Mouse (Mus musculus) heart, embryonic 12.5 days (tissue): ENCODE measurements around the gene Eif4g1. TPM values are rescaled to one million over a fixed set of nuclear protein-coding genes. Genes with fewer than 3 reads are reported as not detected.

Source experiments
- ATAC-seq: fragments of 200-750 bp; cut with Nextera tagmentation; 2 replicates; pipeline ENCODE4 v1.8.0; 2017; ENCODE audit warnings: moderate TSS enrichment, moderate library complexity; ENCODE audit not compliant: insufficient number of reproducible peaks, low FRiP score
- H3K27ac ChIP-seq: fragments of 300-500 bp; sonication (generic); 2 replicates; pipeline ENCODE4 v1.5.1; 2016; ENCODE audit warnings: mild to moderate bottlenecking, moderate library complexity; ENCODE audit not compliant: poor library complexity, severe bottlenecking
- H3K27me3 ChIP-seq: fragments of 300-500 bp; sonication (generic); replicated peaks from 2 replicates; pipeline ENCODE4 v1.6.1; 2016; ENCODE audit warnings: mild to moderate bottlenecking, moderate library complexity
- H3K36me3 ChIP-seq: fragments of 300-500 bp; sonication (generic); 2 replicates; pipeline ENCODE4 v1.6.1; 2016; ENCODE audit warnings: mild to moderate bottlenecking, moderate library complexity
- H3K4me1 ChIP-seq: fragments of 300-500 bp; sonication (generic); replicated peaks from 2 replicates; pipeline ENCODE4 v1.6.1; 2016; ENCODE audit warnings: mild to moderate bottlenecking
- H3K4me2 ChIP-seq: fragments of 300-500 bp; sonication (generic); 2 replicates; pipeline ENCODE4 v1.6.1; 2016; ENCODE audit warnings: mild to moderate bottlenecking, moderate library complexity
- H3K4me3 ChIP-seq: fragments of 300-500 bp; sonication (generic); 2 replicates; pipeline ENCODE4 v1.5.1; 2016; ENCODE audit warnings: mild to moderate bottlenecking
- H3K9ac ChIP-seq: fragments of 300-500 bp; sonication (generic); 2 replicates; pipeline ENCODE4 v1.6.1; 2016; ENCODE audit warnings: mild to moderate bottlenecking, moderate library complexity
- H3K9me3 ChIP-seq: fragments of 300-500 bp; sonication (generic); replicated peaks from 2 replicates; pipeline ENCODE4 v1.6.1; 2016; ENCODE audit warnings: mild to moderate bottlenecking, moderate library complexity
- WGBS: fragments of 180-500 bp; shearing (Covaris S2); methylation state at CpG from one replicate; pipeline ENCODE4 v1.1.7; 2016; 5-methylcytosine and 5-hydroxymethylcytosine counted together
- polyA plus RNA-seq: library from polyadenylated mRNA; unstranded; fragments of >200 nt; fragmentation: Nextera tagmentation; extraction: Ambion mirVana; gene quantifications from 2 replicates; pipeline ENCODE4 v1.2.1, GENCODE M21; 2016

The Eif4g1 gene
- polyA plus RNA-seq, 1 experiment from 2014 or later, result 169 TPM

GRCm38 (mm10) chr16:20672965-20673705 is 5.0 kb downstream of the Eif4g1 start:
- peaks cover 29% of the 10 kb centered on the region for H3K36me3 ChIP-seq
- no peaks in the 10 kb centered on the region for H3K27me3 ChIP-seq
- peak overlapping the region; percentile 97 for H3K9ac ChIP-seq
- ATAC-seq, result peak; percentile 88
- peak overlapping the region; percentile 96 for H3K27ac ChIP-seq
- H3K4me1 ChIP-seq, result peaks cover 36% of the 10 kb centered on the region
- WGBS, result under 1% methylated on average over 72 of the region's 78 CpGs
- peak overlapping the region; percentile 99 for H3K4me3 ChIP-seq
- H3K9me3 ChIP-seq, result no peaks in the 10 kb centered on the region
- peak overlapping the region; percentile 100 for H3K4me2 ChIP-seq

DNA sequence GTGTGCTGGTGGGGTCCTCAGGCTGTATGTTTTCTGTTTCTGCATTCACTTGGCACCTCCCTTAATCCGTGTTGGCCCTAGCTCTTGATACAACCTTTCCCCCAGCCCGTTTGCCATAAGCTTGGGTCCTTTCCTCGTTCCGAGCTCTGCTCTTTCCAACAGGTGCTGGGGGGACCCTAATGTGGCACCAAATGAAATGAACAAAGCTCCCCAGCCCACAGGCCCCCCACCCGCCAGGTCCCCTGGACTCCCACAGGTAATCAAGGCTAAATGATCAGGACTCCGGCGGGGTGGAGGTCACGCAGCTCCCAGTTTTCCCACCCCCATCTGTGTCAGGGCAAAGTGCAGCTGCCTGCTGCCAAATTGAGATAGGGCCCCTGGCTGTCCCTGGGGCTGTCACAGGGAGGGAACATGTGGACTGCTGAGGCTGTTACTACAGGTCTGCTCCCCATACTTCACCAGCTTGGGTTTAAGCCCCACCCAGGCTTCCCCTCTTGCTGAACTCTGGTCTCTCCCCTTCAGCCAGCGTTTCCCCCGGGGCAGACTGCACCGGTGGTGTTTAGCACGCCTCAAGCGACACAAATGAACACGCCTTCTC is 5.7 kb downstream of the Eif4g1 start:
- ATAC-seq, result no peak
- 7% methylated on average over 14 of the region's 14 CpGs for WGBS
- Histone ChIP-seq H3K4me3 (peak overlapping the region; percentile 99), H3K4me1 (peaks cover 36% of the 10 kb centered on the region), H3K4me2 (peak overlapping the region; percentile 100), H3K27me3 (no peaks in the 10 kb centered on the region), H3K27ac (peak overlapping the region; percentile 96), H3K36me3 (peaks cover 36% of the 10 kb centered on the region), H3K9me3 (no peaks in the 10 kb centered on the region), H3K9ac (peak overlapping the region; percentile 97)

DNA sequence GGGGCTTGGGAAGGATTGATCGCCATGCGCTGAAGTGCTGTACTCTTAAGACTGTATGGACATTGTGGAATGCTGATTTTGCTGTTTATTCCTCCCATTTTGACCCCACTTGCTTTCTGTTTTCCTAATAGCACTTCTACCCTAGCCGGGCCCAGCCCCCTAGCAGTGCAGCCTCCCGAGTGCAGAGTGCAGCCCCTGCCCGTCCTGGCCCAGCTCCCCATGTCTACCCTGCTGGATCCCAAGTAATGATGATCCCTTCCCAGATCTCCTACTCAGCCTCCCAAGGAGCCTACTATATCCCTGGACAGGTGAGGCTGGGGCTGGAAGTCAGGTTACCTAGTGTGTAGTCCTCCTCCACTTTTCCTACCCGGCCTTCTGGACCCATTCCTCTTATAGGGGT is 7.1 kb downstream of the Eif4g1 start:
- H3K9me3 ChIP-seq, result no peaks in the 10 kb centered on the region
- no peaks in the 10 kb centered on the region for H3K27me3 ChIP-seq
- H3K4me1 ChIP-seq, result peaks cover 36% of the 10 kb centered on the region
- H3K4me2 ChIP-seq, result peak overlapping the region; percentile 100
- no peak overlapping the region for H3K4me3 ChIP-seq
- no peak overlapping the region for H3K27ac ChIP-seq
- 92% methylated on average over 6 of the region's 6 CpGs for WGBS
- no peak for ATAC-seq
- peaks cover 50% of the 10 kb centered on the region for H3K36me3 ChIP-seq
- no peak overlapping the region for H3K9ac ChIP-seq

DNA sequence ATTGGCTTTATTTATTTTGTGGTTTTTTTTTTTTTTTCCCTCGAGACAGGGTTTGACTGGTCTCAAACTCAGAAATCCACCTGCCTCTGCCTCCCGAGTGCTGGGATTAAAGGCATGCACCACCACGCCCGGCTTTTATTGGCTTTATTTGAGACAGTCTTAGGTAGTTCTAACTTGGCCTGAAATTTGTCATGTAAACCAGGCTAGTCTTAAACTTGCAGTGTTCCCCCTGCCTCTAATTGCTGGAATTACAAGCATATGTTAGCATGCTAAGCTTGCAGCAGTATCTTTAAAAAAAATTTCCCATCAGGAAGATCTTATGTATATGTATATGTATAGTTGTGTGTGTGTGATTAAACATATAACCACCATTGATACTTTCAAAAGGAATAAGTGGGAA is 8.6 kb downstream of the Eif4g1 start:
- H3K9ac ChIP-seq, result no peak overlapping the region
- no peaks in the 10 kb centered on the region for H3K9me3 ChIP-seq
- H3K36me3 ChIP-seq, result peaks cover 65% of the 10 kb centered on the region
- peaks cover 34% of the 10 kb centered on the region for H3K4me1 ChIP-seq
- ATAC-seq, result no peak
- no peak overlapping the region for H3K4me3 ChIP-seq
- no peak overlapping the region for H3K27ac ChIP-seq
- 84% methylated on average over 4 of the region's 4 CpGs for WGBS
- H3K4me2 ChIP-seq, result no peak overlapping the region
- H3K27me3 ChIP-seq, result no peaks in the 10 kb centered on the region

GRCm38 (mm10) chr16:20677380-20677779 is 9.3 kb downstream of the Eif4g1 start:
- no peaks in the 10 kb centered on the region for H3K9me3 ChIP-seq
- peaks cover 72% of the 10 kb centered on the region for H3K36me3 ChIP-seq
- WGBS, result 84% methylated on average over 5 of the region's 5 CpGs
- H3K27me3 ChIP-seq, result no peaks in the 10 kb centered on the region
- no peak overlapping the region; the same call in 1 of the 2 replicates for H3K9ac ChIP-seq
- no peak for ATAC-seq
- H3K4me1 ChIP-seq, result peaks cover 30% of the 10 kb centered on the region
- peak overlapping the region; percentile 16; the same call in 1 of the 2 replicates for H3K27ac ChIP-seq
- no peak overlapping the region for H3K4me2 ChIP-seq
- H3K4me3 ChIP-seq, result no peak overlapping the region

DNA sequence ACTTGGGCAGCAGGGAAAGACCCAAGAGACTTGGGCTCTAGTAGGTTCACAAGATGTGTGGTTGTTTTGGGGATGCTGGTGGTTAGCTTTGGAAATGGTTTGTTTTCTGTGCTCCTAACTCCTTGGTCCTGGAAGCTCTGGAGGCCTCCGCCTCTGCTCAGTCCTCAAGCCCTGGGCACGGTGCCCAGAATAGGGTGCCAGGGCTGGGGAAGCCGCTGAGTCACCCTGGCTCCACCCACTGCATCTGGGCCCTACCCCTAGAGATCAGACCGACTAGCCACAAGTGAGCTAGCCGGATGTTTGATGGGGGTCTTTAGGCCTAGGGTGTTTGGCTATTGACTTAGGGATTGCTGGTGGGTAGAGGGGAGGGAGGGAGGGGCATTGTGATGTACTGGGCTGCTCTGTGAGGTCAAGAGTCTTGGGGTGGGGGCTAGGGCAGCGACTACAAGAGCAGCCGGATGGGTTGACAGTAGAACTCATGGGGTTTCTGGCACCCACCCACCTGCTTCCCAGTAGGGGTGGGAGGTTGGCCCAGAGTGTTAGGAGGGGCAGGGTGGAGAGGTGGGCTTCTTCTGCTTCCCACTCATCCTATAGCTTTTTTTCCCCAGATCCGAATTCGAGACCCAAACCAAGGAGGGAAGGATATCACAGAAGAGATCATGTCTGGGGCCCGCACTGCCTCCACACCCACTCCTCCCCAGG is 10.0 kb downstream of the Eif4g1 start:
- H3K27ac ChIP-seq, result peak overlapping the region; percentile 16; the same call in 1 of the 2 replicates
- no peak for ATAC-seq
- peaks cover 79% of the 10 kb centered on the region for H3K36me3 ChIP-seq
- no peaks in the 10 kb centered on the region for H3K9me3 ChIP-seq
- H3K4me1 ChIP-seq, result peaks cover 30% of the 10 kb centered on the region
- no peak overlapping the region for H3K4me3 ChIP-seq
- H3K4me2 ChIP-seq, result no peak overlapping the region
- no peaks in the 10 kb centered on the region for H3K27me3 ChIP-seq
- H3K9ac ChIP-seq, result no peak overlapping the region; the same call in 1 of the 2 replicates
- 74% methylated on average over 10 of the region's 10 CpGs for WGBS

DNA sequence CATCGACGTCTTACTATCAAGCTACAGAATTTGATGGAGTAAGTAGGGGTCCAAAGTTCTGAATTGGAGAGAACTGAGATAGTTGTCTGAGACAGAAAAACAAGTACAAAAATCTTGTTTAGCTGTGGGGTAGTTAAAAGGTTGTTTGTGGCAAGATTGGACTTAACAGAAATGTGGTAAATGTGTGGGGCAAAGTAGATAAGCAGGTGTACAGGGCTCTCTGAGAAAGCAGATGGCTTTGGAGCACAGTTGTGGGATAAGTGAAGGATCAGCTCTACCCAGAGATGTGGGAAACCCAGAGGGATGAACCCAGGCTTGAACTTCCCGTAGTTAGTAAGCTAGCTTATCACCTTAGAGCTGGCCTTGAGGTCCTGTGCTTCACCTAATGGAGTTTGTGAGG is 22.7 kb downstream of the Eif4g1 start:
- H3K4me1 ChIP-seq, result peaks cover 30% of the 10 kb centered on the region
- H3K9ac ChIP-seq, result no peak overlapping the region
- H3K27me3 ChIP-seq, result no peaks in the 10 kb centered on the region
- H3K4me2 ChIP-seq, result no peak overlapping the region
- no peak overlapping the region for H3K27ac ChIP-seq
- no peak overlapping the region for H3K4me3 ChIP-seq
- no peaks in the 10 kb centered on the region for H3K9me3 ChIP-seq
- 79% methylated on average over 3 of the region's 3 CpGs for WGBS
- no peak for ATAC-seq
- H3K36me3 ChIP-seq, result peaks cover 68% of the 10 kb centered on the region

DNA sequence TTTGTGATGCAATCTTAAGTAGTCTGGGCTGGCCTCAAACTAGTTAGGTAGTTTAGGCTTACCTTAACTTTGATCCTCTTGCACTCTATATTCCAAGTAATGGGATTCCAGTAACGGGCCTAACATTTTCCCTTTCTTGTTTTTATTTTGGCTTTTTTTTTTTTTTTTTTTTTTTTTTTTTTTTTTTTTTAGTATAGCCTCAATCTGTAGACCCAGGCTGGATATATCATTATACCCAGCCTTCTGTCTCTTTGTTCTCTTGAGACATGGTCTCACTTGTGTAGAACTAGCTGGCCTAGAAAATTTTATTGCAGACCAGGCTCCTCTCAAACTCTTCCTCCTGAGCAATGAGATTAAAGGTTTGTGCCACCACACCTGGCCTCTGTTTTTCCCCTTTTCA is 23.5 kb downstream of the Eif4g1 start:
- H3K36me3 ChIP-seq, result peaks cover 59% of the 10 kb centered on the region
- no peak for ATAC-seq
- H3K4me3 ChIP-seq, result no peak overlapping the region
- H3K27ac ChIP-seq, result no peak overlapping the region
- 0 out of 2 replicates have a peak, but pooled peaks cover 5% of the 10 kb centered on the region for H3K27me3 ChIP-seq
- H3K9ac ChIP-seq, result no peak overlapping the region
- no peaks in the 10 kb centered on the region for H3K9me3 ChIP-seq
- 78% methylated on average over 1 of the region's 1 CpGs for WGBS
- H3K4me2 ChIP-seq, result no peak overlapping the region
- peaks cover 37% of the 10 kb centered on the region for H3K4me1 ChIP-seq

DNA sequence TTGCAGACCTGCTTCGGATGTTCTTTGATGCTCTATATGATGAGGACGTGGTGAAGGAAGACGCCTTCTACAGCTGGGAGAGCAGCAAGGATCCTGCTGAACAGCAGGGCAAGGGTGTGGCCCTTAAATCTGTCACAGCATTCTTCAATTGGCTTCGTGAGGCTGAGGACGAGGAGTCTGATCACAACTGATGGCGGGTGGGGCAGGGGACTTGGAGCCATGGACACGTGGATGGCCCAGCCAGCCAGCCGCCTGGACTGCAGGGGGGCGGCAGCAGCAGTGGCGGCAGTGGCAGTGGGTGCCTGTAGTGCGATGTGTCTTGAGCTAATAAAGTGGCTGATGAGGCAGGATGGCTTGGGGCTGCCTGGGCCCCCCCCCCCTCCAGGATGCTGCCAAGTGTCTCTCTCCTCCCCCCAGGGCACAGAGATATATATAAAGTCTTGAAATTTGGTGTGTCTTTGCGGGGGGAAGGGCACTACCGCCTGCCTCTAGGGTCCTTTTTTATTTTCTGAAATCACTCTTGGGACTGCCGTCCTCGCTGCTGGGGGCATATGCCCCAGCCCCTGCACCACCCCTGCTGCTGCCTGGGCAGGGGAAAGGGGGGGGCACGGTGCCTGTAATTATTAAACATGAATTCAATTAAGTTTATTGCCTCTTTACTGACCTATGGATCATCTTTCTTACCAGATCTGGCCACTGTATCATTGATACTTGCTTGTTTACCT is 24.3 kb downstream of the Eif4g1 start:
- Histone ChIP-seq H3K4me2 (peak overlapping the region; percentile 86), H3K4me1 (peaks cover 37% of the 10 kb centered on the region), H3K9me3 (no peaks in the 10 kb centered on the region), H3K27me3 (0 out of 2 replicates have a peak, but pooled peaks cover 5% of the 10 kb centered on the region), H3K36me3 (peaks cover 51% of the 10 kb centered on the region), H3K9ac (no peak overlapping the region), H3K4me3 (0 out of 2 replicates have a peak overlapping the region, but pooled peaks have one; percentile 6), H3K27ac (no peak overlapping the region)
- ATAC-seq, result no peak
- 46% methylated on average over 16 of the region's 16 CpGs for WGBS

- H3K27me3 ChIP-seq, result 0 out of 2 replicates have a peak, but pooled peaks cover 5% of the 10 kb centered on the region
- peak; percentile 91 for ATAC-seq
- WGBS, result under 1% methylated on average over 37 of the region's 37 CpGs
These were observed 25.1 kb downstream of the Eif4g1 start, which contains the start of gene Fam131a for GRCm38 (mm10) chr16:20693111-20693701. TSS of gene Fam131a (plus strand) at chr16:20693241.

More at GRCm38 (mm10) chr16:20693111-20693701, 25.1 kb downstream of the Eif4g1 start, which contains the start of gene Fam131a:
- Histone ChIP-seq H3K4me2 (peak within 1 kb of the TSS; percentile 86), H3K9ac (peak within 1 kb of the TSS; percentile 74), H3K36me3 (peaks cover 43% of the 10 kb centered on the region), H3K4me1 (peaks cover 37% of the 10 kb centered on the region), H3K4me3 (peak within 1 kb of the TSS; percentile 62), H3K9me3 (no peaks in the 10 kb centered on the region), H3K27ac (peak within 1 kb of the TSS; percentile 80)
